Comparison of ENCODE assay signal across 30 mouse cellular contexts in genomic region chr9:101640598-101640997, GRCm38 (mm10).
DNase-seq lines count a peak whose midpoint lies in the region; ATAC-seq and TF ChIP-seq lines count a peak whose summit lies in the region.
"Had no signal": no experiment of that assay in that cellular context is flagged by ENCODE, and none has a peak within 500 bp of the region (broad histone marks: within the 10 kb centered on the region; RNA-seq: fewer than 3 reads in every experiment).

No protein-coding gene starts in this region.

- no peaks in the 10 kb centered on the region for H3K27me3 ChIP-seq in intestine, embryonic 14.5 days (replicated peaks; ENCODE audit: control insufficient read depth, insufficient read depth, low read length)
- no peaks in the 10 kb centered on the region for H3K27me3 ChIP-seq in intestine, postnatal 0 days (replicated peaks; ENCODE audit: control insufficient read depth, insufficient read depth, low read length)
- no peaks in the 10 kb centered on the region for H3K27me3 ChIP-seq in lung, embryonic 16.5 days (ENCODE audit: control insufficient read depth, insufficient read depth, low read depth, low read length)
- H3K27me3 ChIP-seq: CH12.LX; embryonic facial prominence, embryonic 12.5 days; embryonic facial prominence, embryonic 15.5 days; forebrain, embryonic 13.5 days; heart, embryonic 12.5 days; heart, embryonic 15.5 days; hindbrain, embryonic 13.5 days; Patski had no signal

- no peaks in the 10 kb centered on the region for H3K4me1 ChIP-seq in intestine, embryonic 14.5 days (replicated peaks; ENCODE audit: control insufficient read depth, insufficient read depth, low read length)
- no peaks in the 10 kb centered on the region for H3K4me1 ChIP-seq in intestine, postnatal 0 days (replicated peaks; ENCODE audit: control insufficient read depth, insufficient read depth, low read length)
- H3K4me1 ChIP-seq in lung, embryonic 16.5 days (replicated peaks; ENCODE audit: control insufficient read depth, insufficient read depth, low read length) = no peaks in the 10 kb centered on the region
- H3K4me1 ChIP-seq: embryonic facial prominence, embryonic 12.5 days; embryonic facial prominence, embryonic 15.5 days; heart, embryonic 12.5 days; heart, embryonic 15.5 days; hindbrain, embryonic 10.5 days; hindbrain, embryonic 13.5 days had no signal

- no peak overlapping the region for H3K4me2 ChIP-seq in intestine, embryonic 14.5 days (ENCODE audit: low read length)
- no peak overlapping the region for H3K4me2 ChIP-seq in intestine, postnatal 0 days (replicated peaks; ENCODE audit: low read depth)
- H3K4me2 ChIP-seq in lung, embryonic 16.5 days (ENCODE audit: low read depth, low read length) = no peak overlapping the region
- H3K4me2 ChIP-seq: embryonic facial prominence, embryonic 12.5 days; embryonic facial prominence, embryonic 15.5 days; forebrain, embryonic 13.5 days; heart, embryonic 12.5 days; heart, embryonic 15.5 days; hindbrain, embryonic 13.5 days had no signal

- peaks cover 6% of the 10 kb centered on the region; the same call in 1 of the 2 replicates for H3K9me3 ChIP-seq in intestine, embryonic 14.5 days (ENCODE audit: control insufficient read depth, low read length)
- H3K9me3 ChIP-seq in intestine, postnatal 0 days (ENCODE audit: control insufficient read depth) = 0 out of 2 replicates have a peak, but pooled peaks cover 4% of the 10 kb centered on the region
- no peaks in the 10 kb centered on the region for H3K9me3 ChIP-seq in lung, embryonic 16.5 days (ENCODE audit: control insufficient read depth, low read length)
- H3K9me3 ChIP-seq: embryonic facial prominence, embryonic 15.5 days; forebrain, embryonic 13.5 days; heart, embryonic 12.5 days; heart, embryonic 15.5 days; hindbrain, embryonic 13.5 days had no signal

- TF ChIP-seq POLR2A in brain, embryonic 14.5 days (IDR thresholded peaks at IDR 0.05; ENCODE audit: borderline replicate concordance, extremely low read depth, insufficient read depth, insufficient read length, poor library complexity, severe bottlenecking) = no peak

- no peak overlapping the region for H3K4me3 ChIP-seq in intestine, embryonic 14.5 days (ENCODE audit: low read depth, low read length)
- no peak overlapping the region for H3K4me3 ChIP-seq in intestine, postnatal 0 days (ENCODE audit: low read depth, low read length)
- no peak overlapping the region for H3K4me3 ChIP-seq in lung, embryonic 16.5 days (ENCODE audit: low read length)
- H3K4me3 ChIP-seq: embryonic facial prominence, embryonic 12.5 days; embryonic facial prominence, embryonic 15.5 days; forebrain, embryonic 13.5 days; gastrocnemius, adult 2 months; heart, embryonic 12.5 days; heart, embryonic 15.5 days; hindbrain, embryonic 10.5 days; hindbrain, embryonic 13.5 days had no signal

- DNase-seq in intestine, embryonic 14.5 days (ENCODE audit: low spot score) = no peak
- no peak for DNase-seq in lung, postnatal 4 days
- peak; percentile 57 for DNase-seq in brain, embryonic 14.5 days (ENCODE audit: low read depth)
- DNase-seq: adrenal gland, postnatal 10 days; adrenal gland, postnatal 36 days; B cell, adult 2 months; cerebellum, adult 11 months; cerebellum, adult 2 months; cerebellum, adult 9-11 months; cerebellum, postnatal 25 days; forebrain, postnatal 0 days; gastrocnemius, adult 2 months; gastrocnemius, postnatal 14 days; heart, adult 11 months; heart, postnatal 10 days; heart, postnatal 36 days had no signal

- H3K27ac ChIP-seq in intestine, embryonic 14.5 days (ENCODE audit: low read depth) = 0 out of 2 replicates have a peak overlapping the region, but pooled peaks have one; percentile 16
- no peak overlapping the region for H3K27ac ChIP-seq in intestine, postnatal 0 days (ENCODE audit: low read depth, low read length)
- no peak overlapping the region for H3K27ac ChIP-seq in lung, embryonic 16.5 days (ENCODE audit: low read length)
- H3K27ac ChIP-seq: embryonic facial prominence, embryonic 12.5 days; embryonic facial prominence, embryonic 15.5 days; forebrain, embryonic 13.5 days; gastrocnemius, adult 2 months; heart, embryonic 15.5 days; hindbrain, embryonic 10.5 days; hindbrain, embryonic 13.5 days had no signal

- no peak for ATAC-seq in intestine, embryonic 14.5 days (replicated peaks; ENCODE audit: low FRiP score, low TSS enrichment, low read depth)
- ATAC-seq in intestine, postnatal 0 days = no peak
- ATAC-seq in lung, embryonic 16.5 days (ENCODE audit: low read depth) = peak; percentile 41
- no peak for ATAC-seq in erythroid progenitor cell, adult 5-6 weeks (replicated peaks; ENCODE audit: low FRiP score, poor library complexity, severe bottlenecking)
- ATAC-seq: forebrain, embryonic 13.5 days; forebrain, postnatal 0 days; hindbrain, embryonic 16.5 days; Patski had no signal

- H3K9ac ChIP-seq in intestine, embryonic 14.5 days (ENCODE audit: low read length) = no peak overlapping the region
- no peak overlapping the region for H3K9ac ChIP-seq in intestine, postnatal 0 days (ENCODE audit: low read depth, low read length)
- no peak overlapping the region for H3K9ac ChIP-seq in lung, embryonic 16.5 days (ENCODE audit: low read length)
- H3K9ac ChIP-seq: embryonic facial prominence, embryonic 12.5 days; embryonic facial prominence, embryonic 15.5 days; forebrain, embryonic 13.5 days; forebrain, postnatal 0 days; heart, embryonic 12.5 days; heart, embryonic 15.5 days; hindbrain, embryonic 13.5 days had no signal

- TF ChIP-seq CTCF in intestine, postnatal 0 days (IDR thresholded peaks at IDR 0.05; ENCODE audit: low read depth) = no peak
- no peak for TF ChIP-seq CTCF in brain, embryonic 14.5 days (IDR thresholded peaks at IDR 0.05; ENCODE audit: borderline replicate concordance, extremely low read depth, insufficient read depth, insufficient read length)

- H3K36me3 ChIP-seq in intestine, embryonic 14.5 days (ENCODE audit: control insufficient read depth, insufficient read depth, low read length) = no peaks in the 10 kb centered on the region
- no peaks in the 10 kb centered on the region for H3K36me3 ChIP-seq in intestine, postnatal 0 days (ENCODE audit: control insufficient read depth, insufficient read depth)
- no peaks in the 10 kb centered on the region for H3K36me3 ChIP-seq in lung, embryonic 16.5 days (ENCODE audit: control insufficient read depth, insufficient read depth, low read length)
- H3K36me3 ChIP-seq: embryonic facial prominence, embryonic 12.5 days; embryonic facial prominence, embryonic 15.5 days; G1E; heart, embryonic 12.5 days; heart, embryonic 15.5 days; hindbrain, embryonic 10.5 days; hindbrain, embryonic 13.5 days had no signal
